Mouse (Mus musculus) erythroblast, adult 5-6 weeks (primary cell): ENCODE measurements around the gene Rin1. TPM values are rescaled to one million over a fixed set of nuclear protein-coding genes. Genes with fewer than 3 reads are reported as not detected.
"Not testable (repeated sequence)": the region's sequence is repeated elsewhere in the genome, so short reads cannot be mapped to it uniquely, and the experiment has no call there.

Source experiments
- ATAC-seq: replicated peaks from 2 replicates; pipeline ENCODE4 v1.8.0; 2016; ENCODE audit warnings: moderate number of reproducible peaks, mild to moderate bottlenecking, moderate TSS enrichment, inconsistent platforms; ENCODE audit not compliant: poor library complexity, low FRiP score, severe bottlenecking
- total RNA-seq, 2 experiments: library from RNA; stranded (forward) in 1 of 2; stranded (reverse) in 1 of 2; fragments of 150-400 nt in 1 of 2; fragments of 200-764, 138-1000 nt in 1 of 2; gene quantifications; 2 replicates each; pipeline versions ENCODE4 v1.2.3 to v1.2.4; 2015 to 2017; ENCODE audit warnings: low replicate concordance in 2 of 2

The Rin1 gene
- not detected in 2 replicates for total RNA-seq (2015; ENCODE audit: low replicate concordance)
- total RNA-seq (2017; ENCODE audit: low replicate concordance), result 0.09 TPM in 1 of 2 replicates, not detected in the other

DNA sequence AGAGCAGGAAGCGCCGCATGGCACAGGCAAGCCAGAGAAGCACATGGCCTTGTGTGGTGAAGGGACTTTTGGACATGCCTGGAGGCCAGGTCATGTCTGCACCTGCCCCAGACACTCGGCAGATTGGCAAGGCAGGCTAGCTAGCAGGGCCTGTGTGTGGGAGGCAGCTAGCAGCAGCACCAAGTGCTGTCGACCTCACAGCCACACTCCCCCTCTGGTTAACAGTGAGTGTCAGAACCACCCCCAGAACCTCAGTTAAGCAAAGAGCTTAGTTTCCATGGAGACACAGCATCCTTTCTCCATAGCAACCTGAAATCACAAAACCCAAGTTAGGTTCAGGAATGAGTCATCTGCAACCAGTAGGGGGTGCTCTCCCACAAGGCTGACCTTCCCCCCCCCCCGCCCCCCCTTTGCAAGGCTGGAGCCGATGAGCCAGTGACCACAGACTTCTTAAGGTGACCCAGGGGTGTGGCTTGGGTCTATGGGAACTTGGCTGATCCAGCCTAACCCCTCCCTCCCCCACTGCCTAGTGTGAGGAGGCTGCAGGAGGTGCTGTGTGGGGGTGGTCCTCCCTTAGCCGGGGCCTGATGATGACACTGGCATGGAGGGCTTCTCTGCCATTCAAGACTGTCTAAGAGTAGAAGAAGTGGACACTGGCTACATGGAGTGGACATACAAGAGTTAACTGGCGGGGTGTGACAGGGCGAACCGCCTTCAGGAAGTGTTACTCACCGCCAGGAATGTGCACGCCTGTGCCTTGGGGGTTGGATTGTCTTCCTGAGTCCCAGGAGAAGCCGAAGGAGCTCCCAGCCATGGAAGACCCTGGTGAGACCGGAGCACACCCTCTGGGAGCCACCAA, at the start of gene Rin1:
Gene Rin1, plus strand, starts transcription at position 435 of the 859 bp plus-strand sequence.
- ATAC-seq, result no peak

DNA sequence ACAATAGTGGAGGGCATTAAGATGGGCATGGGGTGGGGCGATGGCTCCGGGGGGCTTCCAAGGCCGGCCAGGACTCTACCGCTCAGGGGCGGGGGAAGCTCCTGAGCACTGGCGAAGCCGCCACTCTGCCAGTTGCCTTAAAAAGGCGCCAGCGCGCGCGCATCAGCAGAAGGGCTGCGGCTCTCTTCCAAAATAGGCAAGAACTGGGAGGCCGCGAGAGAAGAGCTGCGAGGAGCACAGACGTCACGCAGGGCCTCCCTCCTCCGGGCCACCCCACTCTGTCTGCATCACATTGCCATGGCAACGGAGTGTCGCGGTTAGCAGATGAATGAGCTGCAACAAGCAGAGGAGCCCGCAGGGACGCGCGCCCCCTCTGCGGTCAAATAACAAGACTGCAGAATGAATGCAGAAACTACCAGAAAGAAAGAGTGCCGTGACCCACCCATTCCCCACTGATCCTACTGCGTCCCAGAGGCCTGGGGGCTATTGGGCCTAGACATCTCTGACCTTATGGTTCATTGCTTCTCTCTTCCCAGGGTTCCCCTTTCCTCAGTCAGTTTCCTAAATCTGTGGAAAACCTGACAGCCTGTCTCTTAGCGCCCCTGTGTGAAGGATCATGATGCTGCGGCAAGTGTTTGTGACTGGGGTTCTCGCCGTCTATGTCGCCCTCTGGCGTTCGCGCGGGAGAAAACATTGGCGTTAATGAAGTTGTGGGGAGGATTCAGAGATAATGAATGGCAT, 48.4 kb upstream of the Rin1 start:
- ATAC-seq, result peak; percentile 74

DNA sequence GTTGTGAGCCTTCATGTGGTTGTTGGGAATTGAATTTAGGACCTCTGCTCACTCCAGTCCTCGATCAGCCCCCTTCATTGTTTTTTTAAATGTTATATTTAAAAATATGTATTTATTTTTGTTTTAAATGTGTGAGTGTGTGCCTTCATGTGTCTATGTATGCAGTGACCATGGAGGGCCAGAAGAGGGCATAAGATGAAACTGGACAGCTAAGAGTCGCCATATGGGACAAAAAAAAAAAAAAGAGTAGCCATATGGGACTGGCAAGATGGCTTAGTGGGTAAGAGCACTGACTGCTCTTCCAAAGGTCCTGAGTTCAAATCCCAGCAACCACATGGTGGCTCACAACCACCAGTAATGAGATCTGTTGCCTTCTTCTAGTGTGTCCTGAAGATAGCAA, 46.6 kb upstream of the Rin1 start:
- ATAC-seq, result not testable (repeated sequence)

DNA sequence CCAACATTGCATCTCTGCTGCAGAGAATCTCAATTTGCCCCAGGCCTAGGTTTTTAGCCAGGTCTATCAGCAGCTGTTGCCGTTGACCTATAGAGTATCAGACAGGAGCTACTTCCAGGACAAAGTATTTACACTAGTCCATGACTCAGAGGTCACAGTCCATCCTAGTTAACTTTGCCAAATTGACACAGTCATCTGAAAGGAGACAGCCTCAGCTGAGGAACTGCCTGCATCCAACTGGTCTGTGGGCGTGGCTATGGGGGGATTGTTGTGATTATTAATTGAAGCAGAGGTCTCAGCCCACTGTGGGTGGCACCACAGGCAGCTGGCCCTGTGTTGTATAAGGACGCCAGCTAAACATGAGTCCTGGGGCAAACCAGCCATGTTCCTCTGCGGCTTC, 45.4 kb upstream of the Rin1 start:
- ATAC-seq, result no peak

DNA sequence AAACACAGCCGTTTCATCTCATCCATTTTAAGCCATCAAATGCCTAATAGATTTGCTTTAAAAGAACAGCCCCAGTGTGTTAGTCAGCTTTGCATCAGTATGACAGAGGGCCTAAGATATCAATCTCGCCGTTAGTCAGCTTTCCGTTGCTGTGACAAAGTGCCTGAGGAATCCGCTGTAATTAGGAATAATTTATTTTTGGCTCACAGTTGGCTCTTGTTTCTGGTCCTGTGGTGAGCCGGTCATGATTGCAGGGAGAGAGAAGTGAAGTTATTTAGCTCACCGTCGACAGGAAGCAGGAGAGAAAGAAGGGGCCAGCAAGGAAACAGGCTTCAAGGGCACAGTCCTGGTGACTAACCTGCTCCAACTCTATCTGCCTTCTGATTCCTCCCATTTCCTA, 37.1 kb upstream of the Rin1 start:
- no peak for ATAC-seq

DNA sequence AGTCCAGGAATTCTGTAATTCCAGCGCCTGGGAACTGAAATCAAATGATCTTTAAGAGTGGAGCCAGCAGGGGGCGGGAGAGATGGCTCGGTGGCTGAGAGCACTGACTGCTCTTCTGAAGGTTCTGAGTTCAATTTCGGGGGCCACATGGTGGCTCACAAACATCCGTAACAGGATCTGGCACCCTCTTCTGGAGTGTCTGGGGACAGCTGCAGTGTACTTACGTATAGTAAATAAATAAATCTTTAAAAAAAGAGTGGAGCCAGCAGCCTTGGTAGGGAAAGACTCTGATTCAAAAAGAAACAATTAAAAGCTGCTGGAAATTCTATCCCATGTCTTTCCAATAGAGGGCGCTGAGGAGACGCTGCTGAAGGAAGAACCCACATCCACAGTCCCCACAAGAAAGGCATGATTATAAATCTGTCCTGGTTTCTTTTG, 35.3 kb upstream of the Rin1 start:
- ATAC-seq, result no peak

DNA sequence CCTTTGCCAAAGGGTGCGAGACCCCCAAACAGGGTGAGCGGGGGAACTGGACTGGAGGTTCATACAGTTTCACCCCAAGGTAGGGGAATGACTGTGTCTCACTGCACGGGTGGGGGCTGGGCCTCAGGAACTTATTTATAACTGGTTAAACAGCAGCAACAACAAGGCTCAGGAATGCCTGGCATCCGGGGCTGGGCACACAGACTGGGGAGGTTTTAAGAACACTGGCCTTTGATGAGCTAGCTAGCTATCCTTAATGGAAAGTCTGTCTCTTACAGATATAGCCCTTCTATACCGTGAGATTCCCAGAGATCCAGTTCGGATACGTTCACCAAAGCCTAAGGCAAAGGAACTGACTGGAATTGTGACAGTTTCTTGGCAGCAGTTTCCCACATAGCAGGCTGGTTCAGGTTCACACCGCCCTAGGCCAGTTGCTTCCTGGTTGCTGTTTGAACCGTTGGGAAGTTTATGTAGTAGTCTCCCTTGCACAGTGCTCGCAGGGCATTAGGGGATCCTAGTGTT, 34.0 kb upstream of the Rin1 start:
- ATAC-seq, result no peak

DNA sequence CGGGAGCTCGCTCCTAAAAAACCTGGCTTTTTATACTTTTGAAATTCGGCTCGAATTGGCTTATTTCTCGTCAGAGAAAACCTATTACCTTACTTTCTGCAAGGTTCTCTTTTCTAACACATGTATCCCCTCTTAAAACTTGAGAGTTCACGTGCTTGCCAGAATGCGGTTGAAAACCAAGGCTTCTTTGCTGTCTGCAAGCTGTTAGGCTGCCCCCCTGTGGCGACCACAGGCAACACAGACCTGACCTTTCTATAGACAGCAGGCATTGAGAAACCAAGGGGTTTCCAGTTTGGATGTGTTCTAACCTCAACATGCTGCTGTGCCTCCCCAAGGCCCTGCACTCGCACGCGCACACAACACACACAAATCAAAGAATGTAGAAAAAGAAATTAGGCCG, 33.5 kb upstream of the Rin1 start:
- ATAC-seq, result peak; percentile 73

DNA sequence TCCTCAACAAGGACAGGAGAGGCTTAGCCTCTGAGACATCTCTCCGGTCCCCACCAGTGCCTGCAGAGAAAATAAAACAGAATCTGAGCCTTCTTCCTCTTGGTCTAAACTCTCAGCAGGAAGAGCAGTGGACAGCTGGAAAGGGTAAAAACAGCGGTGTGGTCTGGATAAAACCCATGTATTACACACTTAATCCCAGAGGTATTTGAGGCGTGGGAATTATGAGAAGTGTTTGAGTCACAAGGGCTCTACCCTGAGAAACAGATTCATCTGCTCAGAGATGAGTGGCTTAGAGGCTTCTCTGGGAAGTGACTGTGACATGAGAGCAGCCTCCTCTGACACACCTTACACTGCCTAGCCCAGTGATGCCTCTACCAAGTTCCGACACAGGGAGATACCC, 32.7 kb upstream of the Rin1 start:
- ATAC-seq, result no peak

DNA sequence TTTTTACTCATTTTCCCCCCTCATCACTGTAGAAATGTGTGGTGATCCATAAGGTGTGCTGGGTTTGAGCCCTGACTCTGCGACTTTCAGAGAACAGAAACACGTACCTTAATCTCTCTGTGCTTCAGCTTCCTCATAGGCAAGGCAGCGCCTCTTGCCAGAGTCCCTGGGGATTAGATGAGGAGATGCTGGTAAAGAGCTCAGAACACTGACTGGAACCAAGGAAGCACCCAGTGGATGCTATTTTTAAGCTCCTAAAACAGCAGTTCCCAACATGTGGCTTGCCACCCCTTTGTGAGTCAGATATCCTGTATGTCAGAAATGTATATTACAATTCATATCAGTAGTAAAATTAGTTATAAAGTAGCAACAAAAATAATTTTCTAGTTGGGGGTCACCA, 32.1 kb upstream of the Rin1 start:
- ATAC-seq, result no peak

DNA sequence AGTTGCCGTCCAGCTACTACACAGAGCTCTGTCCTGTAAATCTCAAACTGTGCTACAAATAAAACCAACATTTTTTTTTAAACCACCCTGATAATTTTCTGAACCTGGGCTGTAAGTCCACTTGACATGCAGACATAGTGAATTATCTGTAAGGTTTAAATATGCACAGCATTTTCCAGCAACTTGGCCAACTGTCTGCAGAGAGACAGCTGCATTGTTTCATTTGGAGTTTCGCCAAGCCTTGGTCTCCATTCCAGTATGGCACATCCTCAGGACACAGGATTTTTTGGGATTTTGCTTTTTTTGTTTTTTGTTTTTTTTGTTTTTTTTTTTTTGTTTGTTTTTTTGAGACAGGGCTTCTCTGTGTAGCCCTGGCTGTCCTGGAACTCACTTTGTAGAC, 28.9 kb upstream of the Rin1 start:
- ATAC-seq, result no peak

DNA sequence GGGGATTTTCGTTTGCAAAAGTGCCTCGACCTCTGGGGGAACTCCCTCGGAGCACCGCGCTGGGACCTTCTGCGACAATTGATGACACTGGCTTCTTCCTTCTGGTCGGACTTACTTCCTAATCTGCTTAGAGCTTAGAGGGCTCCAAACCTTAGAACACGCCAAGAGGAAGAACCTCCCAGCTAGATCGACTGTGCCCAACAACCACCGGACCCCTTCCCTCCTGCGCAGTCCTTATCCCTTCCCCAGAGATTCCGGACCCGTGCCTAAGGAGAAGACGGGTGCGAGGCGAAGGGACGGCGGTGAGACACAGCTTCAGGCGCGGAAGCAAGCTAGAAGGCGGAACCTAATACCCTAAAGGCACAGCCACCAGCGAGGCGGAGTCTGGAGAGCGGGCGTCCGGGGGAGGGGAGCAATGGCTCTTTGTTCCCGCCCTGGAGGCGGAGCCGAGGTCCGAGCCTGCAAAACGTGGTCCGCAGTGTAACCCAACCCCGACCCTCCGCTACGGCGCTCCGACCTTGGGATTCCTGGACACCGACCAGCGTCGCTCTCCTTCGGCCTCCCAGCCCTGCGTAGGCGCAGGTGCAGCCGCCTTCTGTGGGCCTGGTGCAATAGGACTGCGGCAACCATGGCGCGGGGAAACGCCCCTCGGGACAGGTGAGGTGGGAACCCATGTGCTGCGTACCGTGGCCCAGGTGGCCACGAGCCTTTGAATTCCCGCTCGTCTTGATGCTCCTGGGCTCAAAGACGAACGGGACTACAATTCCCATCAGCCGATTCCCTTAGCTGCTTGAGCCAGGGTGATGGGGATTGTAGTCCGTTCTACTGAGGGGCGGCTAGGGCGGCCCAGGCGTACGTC, 26.4 kb upstream of the Rin1 start, which contains the start of gene Slc29a2:
Gene Slc29a2, plus strand, starts transcription at position 240 of the 859 bp plus-strand sequence.
- peak; percentile 77 for ATAC-seq

DNA sequence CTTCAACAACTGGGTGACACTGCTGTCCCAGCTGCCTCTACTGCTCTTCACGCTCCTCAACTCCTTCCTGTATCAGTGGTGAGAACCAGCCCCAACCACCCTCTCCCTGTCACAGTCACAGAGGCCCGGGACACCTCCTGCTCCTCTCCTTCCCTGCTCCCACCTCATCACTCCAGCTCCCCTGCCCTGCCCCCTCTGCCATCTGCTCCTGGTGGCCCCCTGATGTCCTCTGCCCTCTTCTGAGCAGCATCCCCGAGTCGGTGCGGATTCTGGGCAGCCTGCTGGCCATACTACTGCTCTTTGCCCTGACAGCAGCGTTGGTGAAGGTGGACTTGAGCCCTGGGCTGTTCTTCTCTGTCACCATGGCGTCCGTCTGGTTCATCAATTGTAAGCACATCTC, 24.2 kb upstream of the Rin1 start:
- ATAC-seq, result no peak

DNA sequence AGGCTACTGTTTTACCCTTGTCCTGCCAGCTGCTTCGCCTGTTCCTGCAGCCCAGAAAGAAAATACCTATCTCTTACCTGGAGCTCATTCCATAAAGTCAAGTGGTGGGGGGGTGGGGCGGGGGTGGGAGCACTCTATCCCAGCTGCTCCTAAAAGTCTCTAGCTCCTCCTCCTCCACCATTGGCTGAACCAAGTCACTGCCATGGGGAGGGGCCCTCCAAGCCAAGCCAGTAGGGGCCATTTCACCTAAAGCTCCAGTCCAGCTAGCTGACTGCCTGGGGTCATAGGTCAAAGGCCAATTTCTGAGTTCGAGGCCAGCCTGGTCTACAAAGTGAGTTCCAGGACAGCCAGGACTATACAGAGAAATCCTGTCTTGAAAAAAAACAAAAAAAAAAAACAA, 17.6 kb upstream of the Rin1 start:
- no peak for ATAC-seq

DNA sequence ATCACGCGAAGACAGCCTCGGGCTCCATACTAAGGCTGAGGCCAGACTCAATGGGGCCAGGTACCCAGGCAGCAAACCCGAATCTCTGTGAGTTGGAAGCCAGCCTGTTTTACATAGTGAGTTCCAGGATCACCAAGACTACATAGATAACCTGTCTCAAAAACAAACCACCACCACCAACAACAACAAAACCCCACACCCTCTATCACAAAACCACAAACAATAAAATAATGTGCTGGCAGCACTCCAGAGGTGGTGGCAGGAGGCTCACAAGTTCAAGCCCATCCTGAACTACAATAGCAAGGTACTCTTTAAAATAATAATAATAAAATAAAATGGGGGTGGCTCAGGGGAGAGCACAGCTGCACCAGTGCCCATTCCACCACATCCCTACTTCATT, 13.7 kb upstream of the Rin1 start:
- ATAC-seq, result no peak

DNA sequence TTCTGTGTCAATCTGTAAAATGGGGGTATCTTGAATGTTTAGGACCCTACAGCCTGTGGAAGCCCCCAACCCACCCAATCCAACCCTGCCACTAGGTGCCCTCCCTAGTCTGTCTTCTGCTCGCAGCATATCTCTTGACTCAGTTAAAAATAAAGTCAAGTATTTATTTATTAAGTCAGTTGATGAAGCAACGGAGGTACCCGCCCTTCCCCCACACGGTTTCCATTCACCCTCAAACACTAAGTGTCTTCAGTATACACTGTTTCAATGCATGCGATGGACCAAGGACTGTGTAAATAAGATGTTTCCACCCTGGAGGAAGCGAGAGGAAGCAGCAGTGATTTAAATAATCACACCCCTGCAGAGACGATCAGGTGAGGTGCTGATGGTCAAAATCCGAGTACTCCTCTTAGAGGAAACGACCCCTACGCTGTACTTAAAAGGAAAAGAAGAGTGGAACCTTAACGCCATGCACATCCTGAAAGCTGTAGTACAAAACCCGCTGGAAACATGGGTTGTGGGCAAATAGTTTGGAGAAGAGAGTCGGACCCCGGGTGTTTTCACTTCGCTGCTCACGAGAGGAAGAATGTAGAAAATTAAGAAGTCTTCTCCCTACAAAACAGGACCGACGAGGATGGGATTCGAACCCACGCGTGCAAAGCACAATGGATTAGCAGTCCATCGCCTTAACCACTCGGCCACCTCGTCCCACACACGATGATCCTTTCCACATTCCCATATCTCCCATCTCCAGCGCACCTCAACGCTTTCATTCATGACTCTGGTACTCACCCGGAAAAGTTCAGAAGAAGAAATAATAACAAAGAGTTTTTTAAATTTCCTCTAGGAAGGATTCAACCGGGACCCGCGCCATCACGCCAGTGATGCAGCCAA, 12.4 kb upstream of the Rin1 start:
- ATAC-seq, result no peak

DNA sequence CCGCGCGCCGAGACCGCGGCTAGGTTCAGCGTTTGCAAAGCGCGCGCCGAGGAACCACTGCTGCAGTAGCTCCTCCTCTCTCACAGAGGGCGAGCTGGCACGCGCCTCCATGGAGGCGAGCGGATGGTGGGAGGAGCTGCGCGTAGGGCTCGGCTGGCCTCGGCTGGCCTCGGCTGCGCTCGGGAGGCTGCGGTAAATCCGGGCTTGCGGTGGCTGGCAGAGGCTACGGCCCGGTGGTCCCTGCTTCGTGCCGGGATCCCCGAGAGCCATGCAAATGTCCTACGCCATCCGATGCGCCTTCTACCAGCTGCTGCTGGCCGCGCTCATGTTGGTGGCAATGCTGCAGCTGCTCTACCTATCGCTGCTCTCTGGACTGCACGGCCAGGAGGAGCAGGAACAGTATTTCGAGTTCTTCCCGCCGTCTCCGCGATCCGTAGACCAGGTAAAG, 11.5 kb upstream of the Rin1 start, which contains the start of the genes B4gat1 and AC124502.3:
Gene B4gat1, plus strand, starts transcription at position 118 of the 448 bp plus-strand sequence.
Gene AC124502.3, plus strand, starts transcription at position 183 of the 448 bp plus-strand sequence.
- ATAC-seq, result peak; percentile 81

DNA sequence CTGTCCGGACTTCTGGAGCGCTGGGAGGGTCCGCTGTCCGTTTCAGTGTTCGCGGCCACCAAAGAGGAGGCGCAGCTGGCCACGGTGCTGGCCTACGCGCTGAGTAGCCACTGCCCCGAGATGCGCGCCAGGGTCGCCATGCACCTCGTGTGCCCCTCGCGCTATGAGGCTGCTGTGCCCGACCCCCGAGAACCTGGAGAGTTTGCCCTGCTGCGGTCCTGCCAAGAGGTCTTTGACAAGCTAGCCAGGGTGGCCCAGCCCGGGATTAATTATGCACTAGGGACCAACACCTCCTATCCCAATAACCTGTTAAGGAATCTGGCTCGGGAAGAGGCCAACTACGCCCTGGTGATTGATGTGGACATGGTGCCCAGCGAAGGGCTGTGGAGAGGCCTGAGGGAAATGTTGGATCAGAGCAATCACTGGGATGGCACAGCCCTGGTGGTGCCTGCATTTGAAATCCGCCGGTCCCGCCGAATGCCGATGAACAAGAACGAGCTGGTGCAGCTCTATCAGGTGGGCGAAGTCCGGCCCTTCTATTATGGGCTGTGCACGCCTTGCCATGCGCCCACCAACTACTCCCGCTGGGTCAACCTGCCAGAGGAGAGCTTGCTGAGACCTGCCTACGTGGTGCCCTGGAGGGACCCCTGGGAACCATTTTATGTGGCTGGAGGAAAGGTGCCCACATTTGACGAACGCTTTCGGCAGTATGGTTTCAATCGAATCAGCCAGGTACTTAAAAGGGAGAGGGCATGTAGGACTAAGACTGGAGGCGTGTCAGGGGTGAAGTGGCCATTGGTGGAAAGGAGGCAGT, 10.8 kb upstream of the Rin1 start:
- no peak for ATAC-seq
